Mouse (Mus musculus) lung, postnatal 25 days (tissue): ENCODE results near the gene Arfgef3.
"Not testable (repeated sequence)": the region's sequence is repeated elsewhere in the genome, so short reads cannot be mapped to it uniquely, and the experiment has no call there.

Experiments
- DNase-seq: peaks from one replicate; pipeline ENCODE4 v3.0.0; 2022; ENCODE audit warnings: low spot score

The Arfgef3 gene

DNA sequence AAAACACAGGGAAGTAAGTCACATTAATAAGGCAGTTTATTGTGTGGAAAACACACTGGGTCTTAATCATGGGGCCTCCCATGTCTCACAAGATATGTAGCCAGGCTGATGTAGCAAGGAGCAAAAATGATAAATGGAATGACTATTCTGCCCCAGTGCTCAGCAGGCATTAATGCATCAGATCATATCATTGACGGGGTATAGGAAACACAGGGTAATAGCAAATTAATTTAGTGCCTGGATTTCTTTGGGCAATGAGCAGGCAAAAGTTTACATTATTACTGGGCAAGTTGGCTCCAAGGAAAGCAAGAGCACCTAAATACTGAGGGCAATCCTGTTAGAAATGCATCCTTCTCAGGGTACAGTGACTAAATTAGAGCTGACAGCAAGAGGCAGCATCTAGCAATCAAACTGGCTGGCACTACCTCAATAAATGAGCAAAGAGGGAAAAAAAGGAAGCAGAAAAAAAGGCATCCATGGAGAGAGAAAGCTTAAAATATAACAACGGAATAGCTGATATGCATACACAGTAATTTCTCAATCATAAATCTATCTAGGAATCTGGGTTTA, 62.3 kb downstream of the Arfgef3 start:
- DNase-seq: no peak

GRCm38 (mm10) chr10:18680661-18681384, 62.9 kb downstream of the Arfgef3 start:
- DNase-seq: no peak

DNA sequence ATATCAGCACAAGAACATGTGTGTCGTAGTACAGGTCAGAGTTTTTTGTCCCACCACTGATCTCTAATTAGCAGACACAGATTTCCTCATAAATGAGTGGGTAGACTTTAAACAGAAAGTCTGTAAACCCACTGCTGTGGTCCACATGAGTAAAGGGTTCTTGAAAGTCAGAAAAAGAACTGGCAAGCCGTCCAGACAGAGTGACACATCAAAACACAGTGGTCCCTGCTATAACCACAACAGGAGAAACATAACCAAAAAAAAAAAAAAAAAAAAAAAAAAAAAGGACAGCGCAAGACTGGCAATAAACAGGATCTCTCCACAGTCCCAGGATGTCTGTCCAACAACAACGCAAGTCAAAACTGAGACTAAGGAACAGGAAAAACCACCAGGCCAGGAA, 64.9 kb downstream of the Arfgef3 start:
- no peak for DNase-seq

GRCm38 (mm10) chr10:18664794-18665193, 79.0 kb downstream of the Arfgef3 start:
- no peak for DNase-seq

- DNase-seq: no peak
These were observed 79.7 kb downstream of the Arfgef3 start for GRCm38 (mm10) chr10:18664016-18664415.

DNA sequence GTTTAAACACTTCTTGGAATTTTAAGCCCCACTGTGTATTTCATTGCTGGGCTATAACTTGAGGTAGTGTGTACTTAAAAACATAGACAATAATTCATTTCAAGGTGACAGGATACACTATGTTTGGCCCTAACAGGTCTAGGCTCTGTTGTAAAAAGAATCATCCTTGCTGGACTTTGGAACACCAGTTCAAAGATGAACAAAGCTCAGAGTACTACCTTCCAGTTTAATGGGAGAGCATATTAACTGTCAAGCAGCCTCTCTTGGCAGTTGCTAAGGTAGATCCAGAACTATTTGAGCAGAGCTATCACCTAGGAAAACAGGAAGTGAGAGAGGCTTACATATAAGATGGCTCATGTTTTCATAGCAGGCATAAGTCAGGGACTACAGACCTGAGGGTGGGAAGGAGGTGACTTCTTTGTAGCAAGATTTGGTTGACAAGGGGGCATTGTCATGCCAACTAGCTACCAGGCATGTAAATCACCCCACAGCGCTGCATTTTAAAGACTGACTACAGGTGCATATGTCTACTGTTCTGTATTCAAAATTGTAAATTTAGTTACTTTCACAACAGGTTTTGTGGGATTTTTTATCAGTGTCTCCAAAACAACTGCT, 82.0 kb downstream of the Arfgef3 start:
- DNase-seq: no peak

GRCm38 (mm10) chr10:18660998-18661397, 82.8 kb downstream of the Arfgef3 start:
- DNase-seq: no peak

DNA sequence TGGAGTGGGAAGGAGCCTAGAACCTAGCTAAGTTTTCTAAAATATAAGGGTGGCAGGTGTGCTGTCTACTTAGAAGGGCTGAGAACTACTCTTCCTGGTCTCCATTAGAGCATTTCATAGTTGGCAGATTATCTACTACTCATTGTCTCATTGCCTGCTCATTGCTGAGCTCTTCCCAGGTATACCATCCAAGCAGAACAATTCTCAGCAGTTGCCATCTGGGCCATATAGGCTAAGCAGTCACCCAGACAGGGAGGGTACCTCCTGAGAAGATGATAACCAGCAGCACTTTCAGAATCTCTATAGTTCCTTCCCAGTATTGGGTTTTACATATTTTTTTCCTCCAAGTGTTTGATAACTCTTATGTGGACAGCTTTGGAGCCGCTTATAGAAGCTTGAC, 86.2 kb downstream of the Arfgef3 start:
- DNase-seq: no peak

- DNase-seq: no peak
These were observed 96.7 kb downstream of the Arfgef3 start for GRCm38 (mm10) chr10:18647069-18647468.

DNA sequence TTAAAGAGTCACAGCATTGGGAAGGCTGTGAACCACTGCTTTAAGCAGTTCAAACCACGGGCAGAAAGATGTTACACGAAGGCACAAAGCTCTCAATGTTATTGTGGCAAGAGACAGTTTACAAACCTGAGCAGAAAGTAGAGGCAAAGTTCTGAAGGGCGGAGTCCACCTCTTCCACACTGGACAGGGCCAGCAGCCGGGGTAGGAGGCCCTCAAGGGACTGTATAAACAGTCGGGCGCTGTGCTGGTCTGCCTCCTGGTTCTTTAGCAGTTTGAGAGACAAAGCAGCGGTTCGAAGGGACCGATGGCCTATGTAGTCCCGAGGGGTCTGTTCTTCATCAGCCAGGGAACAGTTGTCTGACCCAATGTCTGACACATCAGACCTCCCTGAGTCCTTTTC, 97.7 kb downstream of the Arfgef3 start:
- DNase-seq: no peak

GRCm38 (mm10) chr10:18644346-18644745, 99.4 kb downstream of the Arfgef3 start:
- DNase-seq: no peak

DNA sequence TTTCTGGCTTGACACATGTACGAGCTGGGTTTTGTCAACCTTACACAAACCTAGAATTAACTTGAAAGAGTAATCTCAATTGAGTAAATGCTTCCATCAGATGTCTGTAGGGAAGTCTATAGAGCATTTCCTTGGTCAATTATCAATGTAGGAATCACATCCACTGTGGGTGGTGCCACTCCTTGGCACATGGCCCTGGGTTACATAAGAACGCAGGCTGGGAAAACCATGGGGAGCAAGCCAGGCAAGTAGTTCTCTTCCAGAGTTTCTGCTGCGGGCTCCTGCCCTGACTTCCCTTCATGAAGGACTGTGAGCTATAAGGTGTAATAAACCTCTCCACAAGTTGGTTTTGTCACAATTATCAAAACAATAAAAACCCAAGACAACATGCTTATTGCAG, 100.2 kb downstream of the Arfgef3 start:
- DNase-seq: no peak

DNA sequence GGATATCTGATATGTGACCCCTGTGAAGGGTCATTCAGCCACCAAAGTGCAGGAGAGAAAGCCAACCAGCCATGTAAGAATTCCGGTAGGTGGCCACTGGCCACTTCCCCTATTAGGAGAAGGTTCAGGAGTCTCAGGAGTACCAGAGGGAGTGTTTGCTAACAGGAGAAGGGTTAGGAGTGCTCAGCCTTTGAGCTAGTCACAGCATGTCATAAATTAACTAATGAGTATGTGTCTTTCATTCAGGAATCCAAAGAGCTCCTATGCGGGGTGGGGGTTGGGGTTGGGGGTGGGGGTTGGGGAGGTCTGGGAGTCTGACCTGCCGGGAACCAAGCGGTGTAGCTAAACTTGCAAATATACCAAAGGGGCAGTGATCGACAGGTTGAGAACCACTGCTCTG, 100.9 kb downstream of the Arfgef3 start:
- DNase-seq: no peak

GRCm38 (mm10) chr10:18640596-18640995, 103.2 kb downstream of the Arfgef3 start:
- no peak for DNase-seq

DNA sequence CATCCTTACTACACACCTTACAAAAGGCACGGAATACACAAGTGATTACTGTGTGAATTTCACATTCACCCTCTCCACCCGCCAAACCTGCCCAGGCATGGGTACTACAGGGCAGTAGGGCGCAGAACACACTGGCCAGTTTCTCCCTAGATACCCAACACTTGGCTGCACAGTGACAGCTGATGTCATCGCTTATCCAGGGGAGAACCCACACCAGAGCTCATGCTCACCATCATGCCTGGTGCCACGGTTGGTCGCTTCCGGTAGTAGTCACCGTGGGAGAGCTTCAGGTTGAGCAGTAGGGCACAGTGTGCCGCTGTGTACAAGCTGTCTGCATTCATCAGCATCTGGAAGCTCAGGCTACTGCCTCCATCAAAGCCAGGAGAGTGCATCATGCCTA, 108.3 kb downstream of the Arfgef3 start:
- DNase-seq: no peak

DNA sequence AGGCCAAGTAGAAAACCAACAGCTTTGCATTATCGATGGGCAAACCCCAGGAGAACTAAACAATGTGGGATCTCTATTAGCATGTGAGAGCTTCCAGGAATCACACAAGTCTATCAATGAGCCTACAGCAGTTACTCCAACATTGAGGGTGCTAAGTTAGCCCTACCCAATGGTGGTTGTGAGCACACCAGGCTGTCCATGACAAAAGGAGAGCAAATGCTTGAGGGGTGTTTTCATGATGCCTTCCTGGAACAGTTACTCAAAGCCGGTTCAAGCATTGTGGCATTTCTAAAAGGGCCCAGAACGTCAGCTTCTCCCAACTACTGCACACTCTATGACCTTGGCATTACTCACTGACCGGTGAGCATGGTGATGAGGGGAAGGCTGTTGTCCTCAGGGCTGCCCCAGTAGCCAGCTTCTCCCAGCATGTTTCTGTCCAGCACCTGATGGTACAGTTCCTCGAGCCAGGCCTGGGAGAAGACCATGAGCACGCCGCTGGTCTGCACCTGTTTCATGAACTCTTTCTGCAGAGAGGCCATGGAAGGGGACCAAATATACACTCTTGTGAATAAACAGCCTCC, 109.3 kb downstream of the Arfgef3 start:
- DNase-seq: no peak

DNA sequence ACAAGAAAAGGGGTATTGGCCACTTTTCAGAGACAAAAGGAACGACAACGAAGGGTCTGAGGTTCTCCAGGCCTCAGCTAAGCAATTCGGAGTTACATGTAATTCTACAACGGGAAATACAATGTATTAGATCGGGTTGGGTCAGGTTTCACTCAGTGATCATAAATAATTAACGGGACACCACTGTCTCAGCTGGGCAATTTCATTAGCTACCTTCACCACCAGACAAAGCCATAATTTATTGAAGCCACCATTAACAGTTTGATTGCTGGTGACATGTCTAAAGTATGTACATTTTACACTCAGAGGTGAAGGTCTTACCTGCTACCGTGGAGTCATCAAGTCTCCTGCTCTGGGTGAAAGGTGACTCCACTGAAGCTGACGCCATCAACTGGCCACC, 113.3 kb downstream of the Arfgef3 start:
- no peak for DNase-seq

- no peak for DNase-seq
These were observed 116.2 kb downstream of the Arfgef3 start for GRCm38 (mm10) chr10:18627530-18627929.

DNA sequence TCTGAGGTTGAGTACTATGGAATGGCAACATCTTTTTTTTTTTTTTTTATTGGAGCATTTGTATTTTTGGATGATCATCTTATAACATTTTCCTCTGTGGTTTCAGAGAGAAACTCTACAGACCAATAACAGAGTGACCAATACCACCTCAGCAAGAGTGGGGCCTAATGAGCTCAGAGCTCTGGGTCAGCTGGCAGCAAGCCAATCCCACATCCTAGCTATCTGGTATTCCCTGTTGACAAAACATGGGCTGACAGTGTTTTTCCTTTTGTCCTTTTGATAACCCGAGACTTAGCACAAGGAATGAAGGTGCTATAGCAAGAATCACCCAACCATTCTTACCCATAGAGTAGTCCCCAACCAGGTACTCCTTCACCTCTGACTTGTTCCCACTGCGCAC, 131.0 kb downstream of the Arfgef3 start:
- DNase-seq: no peak

- DNase-seq: not testable (repeated sequence)
These were observed 138.8 kb downstream of the Arfgef3 start for GRCm38 (mm10) chr10:18604827-18605535.

DNA sequence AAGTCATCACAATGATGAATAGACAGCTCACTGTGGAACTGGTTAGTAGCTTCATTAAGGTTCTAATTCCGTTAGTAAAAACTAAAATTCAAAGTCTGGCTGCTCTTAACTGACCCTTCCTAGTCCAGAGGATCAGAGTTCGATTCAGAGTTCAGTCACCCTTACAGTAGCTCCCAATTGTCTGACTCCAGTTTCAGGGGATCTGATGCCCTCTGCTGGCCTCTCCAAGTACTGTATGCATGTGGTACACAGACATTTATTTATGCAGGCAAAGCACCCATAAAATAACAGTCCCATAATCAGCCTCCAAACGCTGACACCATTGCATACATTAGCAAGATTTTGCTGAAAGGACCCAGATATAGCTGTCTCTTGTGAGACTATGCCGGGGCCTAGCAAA, 141.7 kb downstream of the Arfgef3 start:
- peak; percentile 69 for DNase-seq

DNA sequence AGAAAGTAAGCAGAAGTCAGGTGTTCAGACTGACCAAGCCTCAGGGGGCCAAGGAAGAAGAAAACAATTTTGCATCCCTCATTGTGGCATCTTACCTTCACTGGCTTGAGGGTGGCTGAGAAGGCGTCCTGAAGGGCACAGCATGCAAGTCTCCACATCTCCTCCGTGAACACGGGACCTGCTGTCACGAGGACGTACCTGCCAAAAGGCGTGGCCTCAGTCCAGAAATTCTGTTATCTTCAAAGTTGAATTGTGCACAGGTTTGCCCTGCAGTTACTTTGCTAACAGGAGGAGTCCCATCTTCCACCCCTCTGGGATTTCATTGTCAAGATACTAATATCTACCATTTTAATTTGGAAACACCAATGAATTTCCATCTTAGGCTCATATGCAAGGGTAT, 146.1 kb downstream of the Arfgef3 start:
- no peak for DNase-seq

GRCm38 (mm10) chr10:18589455-18589854, 154.3 kb downstream of the Arfgef3 start:
- no peak for DNase-seq
